11 mouse cellular contexts compared by ENCODE assay signal in genomic region chr10:4626996-4627395, GRCm38 (mm10).
"Had no signal": no experiment of that assay in that cellular context is flagged by ENCODE, and none has a peak within 500 bp of the region (broad histone marks: within the 10 kb centered on the region; RNA-seq: fewer than 3 reads in every experiment).

No protein-coding gene starts in this region.

- DNase-seq: kidney, postnatal 10 days; lung, adult 18-20 months; lung, postnatal 4 days had no signal

- H3K9ac ChIP-seq: limb, embryonic 15.5 days; liver, embryonic 14.5 days; midbrain, embryonic 15.5 days; neural tube, embryonic 12.5 days had no signal

- H3K9me3 ChIP-seq: limb, embryonic 15.5 days; midbrain, embryonic 15.5 days; neural tube, embryonic 12.5 days had no signal

- H3K27ac ChIP-seq: layer of hippocampus, adult 2 months; left cerebral cortex, adult 2 months; limb, embryonic 15.5 days; liver, embryonic 14.5 days; midbrain, embryonic 15.5 days; neural tube, embryonic 12.5 days; stomach, postnatal 0 days had no signal

- H3K4me3 ChIP-seq: layer of hippocampus, adult 2 months; left cerebral cortex, adult 2 months; limb, embryonic 15.5 days; midbrain, embryonic 15.5 days; neural tube, embryonic 12.5 days had no signal

- H3K4me1 ChIP-seq: limb, embryonic 15.5 days; midbrain, embryonic 15.5 days; neural tube, embryonic 12.5 days had no signal

- H3K4me2 ChIP-seq: limb, embryonic 15.5 days; midbrain, embryonic 11.5 days; midbrain, embryonic 15.5 days; neural tube, embryonic 12.5 days had no signal

- ATAC-seq: midbrain, embryonic 15.5 days had no signal

- H3K27me3 ChIP-seq: limb, embryonic 15.5 days; midbrain, embryonic 15.5 days; neural tube, embryonic 12.5 days had no signal

- H3K36me3 ChIP-seq: limb, embryonic 15.5 days; midbrain, embryonic 15.5 days; neural tube, embryonic 12.5 days had no signal
